8 mouse cellular contexts compared by ENCODE assay signal in the genomic region with DNA sequence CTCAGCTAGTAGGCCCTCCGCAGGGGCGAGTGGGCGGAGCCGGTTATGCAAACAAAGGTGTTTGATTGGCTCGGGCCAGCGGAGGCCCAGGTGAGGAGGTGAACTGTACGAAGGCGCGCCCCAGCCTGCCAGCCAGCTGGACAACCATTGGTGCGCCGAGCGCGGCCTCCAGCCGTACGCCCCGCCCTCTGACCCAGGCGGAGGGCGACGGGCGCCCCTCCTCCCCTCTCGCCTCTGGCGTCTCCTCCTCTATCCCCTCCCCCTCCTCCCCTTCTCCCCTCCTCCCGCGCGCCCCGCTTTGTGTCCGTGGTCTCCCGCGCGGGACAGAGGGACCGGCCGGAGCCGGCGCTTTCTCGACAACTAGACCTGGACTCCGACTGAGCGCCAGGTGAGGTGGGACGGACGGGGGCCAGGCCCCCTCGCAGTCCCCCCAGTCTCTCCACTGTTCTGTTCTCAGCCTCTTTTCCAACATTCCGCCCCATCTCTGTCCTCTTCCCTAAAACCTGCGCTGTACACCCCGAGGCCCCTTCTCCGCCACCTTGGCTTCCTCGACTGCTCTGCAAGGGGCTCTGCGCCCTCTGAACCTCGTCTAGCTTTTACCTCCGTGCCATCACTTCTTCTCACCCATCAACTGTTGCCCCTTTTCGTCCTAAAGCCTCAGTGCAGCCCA. TPM values are rescaled to one million over a fixed set of nuclear protein-coding genes. Genes with fewer than 3 reads are reported as not detected.
A peak's percentile ranks its signal among the peaks of the same experiment; 100 is the strongest.
DNase-seq lines count a peak whose midpoint lies in the region; ATAC-seq lines count a peak whose summit lies in the region.

No protein-coding gene starts in this region.

- H3K36me3 ChIP-seq in embryonic facial prominence, embryonic 12.5 days, result no peaks in the 10 kb centered on the region
- H3K36me3 ChIP-seq in heart, embryonic 12.5 days, result no peaks in the 10 kb centered on the region
- no peaks in the 10 kb centered on the region for H3K36me3 ChIP-seq in kidney, embryonic 15.5 days

- 21% methylated on average over 30 of the region's 49 CpGs for WGBS in embryonic facial prominence, embryonic 12.5 days
- 16% methylated on average over 37 of the region's 49 CpGs for WGBS in heart, embryonic 12.5 days
- WGBS in kidney, embryonic 15.5 days, result 19% methylated on average over 39 of the region's 49 CpGs

- DNase-seq in CD4-positive, CD25-positive, alpha-beta regulatory T cell, adult 2 months (ENCODE audit: low read depth, low spot score), result peak; percentile 85
- DNase-seq in adrenal gland, postnatal 25 days, result peak; percentile 78
- peak; percentile 84 for DNase-seq in lung, postnatal 36 days
- peak; percentile 88 for DNase-seq in retina, postnatal 1 day
- DNase-seq in urinary bladder, postnatal 10 days (ENCODE audit: low spot score), result peak; percentile 25

- ATAC-seq in embryonic facial prominence, embryonic 12.5 days (ENCODE audit: insufficient number of reproducible peaks, insufficient read depth, low FRiP score, low TSS enrichment), result peak; percentile 91
- ATAC-seq in heart, embryonic 12.5 days (ENCODE audit: insufficient number of reproducible peaks, low FRiP score), result peak; percentile 94
- ATAC-seq in kidney, embryonic 15.5 days (replicated peaks; ENCODE audit: low FRiP score), result peak; percentile 95

- no peaks in the 10 kb centered on the region for H3K9me3 ChIP-seq in embryonic facial prominence, embryonic 12.5 days
- no peaks in the 10 kb centered on the region for H3K9me3 ChIP-seq in heart, embryonic 12.5 days (replicated peaks)
- no peaks in the 10 kb centered on the region for H3K9me3 ChIP-seq in kidney, embryonic 15.5 days (replicated peaks)

- H3K4me1 ChIP-seq in embryonic facial prominence, embryonic 12.5 days, result 0 out of 2 replicates have a peak, but pooled peaks cover 7% of the 10 kb centered on the region
- peaks cover 12% of the 10 kb centered on the region; the same call in 1 of the 2 replicates for H3K4me1 ChIP-seq in heart, embryonic 12.5 days (replicated peaks)
- H3K4me1 ChIP-seq in kidney, embryonic 15.5 days, result 0 out of 2 replicates have a peak, but pooled peaks cover 6% of the 10 kb centered on the region

- peak overlapping the region; percentile 59 for H3K4me2 ChIP-seq in embryonic facial prominence, embryonic 12.5 days (replicated peaks)
- H3K4me2 ChIP-seq in heart, embryonic 12.5 days, result peak overlapping the region; percentile 79
- H3K4me2 ChIP-seq in kidney, embryonic 15.5 days, result peak overlapping the region; percentile 51

- peak overlapping the region; percentile 73 for H3K9ac ChIP-seq in embryonic facial prominence, embryonic 12.5 days
- peak overlapping the region; percentile 78 for H3K9ac ChIP-seq in heart, embryonic 12.5 days
- H3K9ac ChIP-seq in kidney, embryonic 15.5 days, result peak overlapping the region; percentile 55

- H3K27ac ChIP-seq in embryonic facial prominence, embryonic 12.5 days, result peak overlapping the region; percentile 91
- H3K27ac ChIP-seq in heart, embryonic 12.5 days (ENCODE audit: poor library complexity, severe bottlenecking), result peak overlapping the region; percentile 92
- peak overlapping the region; percentile 87 for H3K27ac ChIP-seq in kidney, embryonic 15.5 days

- 0 out of 2 replicates have a peak, but pooled peaks cover 6% of the 10 kb centered on the region for H3K27me3 ChIP-seq in embryonic facial prominence, embryonic 12.5 days
- no peaks in the 10 kb centered on the region for H3K27me3 ChIP-seq in heart, embryonic 12.5 days (replicated peaks)
- 0 out of 2 replicates have a peak, but pooled peaks cover 6% of the 10 kb centered on the region for H3K27me3 ChIP-seq in kidney, embryonic 15.5 days

- peak overlapping the region; percentile 56 for H3K4me3 ChIP-seq in embryonic facial prominence, embryonic 12.5 days
- H3K4me3 ChIP-seq in heart, embryonic 12.5 days, result peak overlapping the region; percentile 63
- H3K4me3 ChIP-seq in kidney, embryonic 15.5 days (replicated peaks), result peak overlapping the region; percentile 61

RNA-seq across cellular contexts. Expression of a gene that starts 9.6 kb away (rescaled TPM):
- 28.6 and 34.8 TPM in 2 replicates for total RNA-seq in adrenal gland, postnatal 25 days (2021)
- 13.4 and 14.2 TPM in 2 replicates for polyA plus RNA-seq in embryonic facial prominence, embryonic 12.5 days (2016; fragmentation: Nextera tagmentation; extraction: Ambion mirVana)
- 4.7 and 5.1 TPM in 2 replicates for polyA plus RNA-seq in heart, embryonic 12.5 days (2016; fragmentation: Nextera tagmentation; extraction: Ambion mirVana)
- 4.6 and 5.0 TPM in 2 replicates for polyA plus RNA-seq in kidney, embryonic 15.5 days (2015; fragmentation: Nextera tagmentation; extraction: Ambion mirVana)

RNA-seq across cellular contexts. Expression of a gene that starts 47.4 kb away (rescaled TPM):
- 0.58 TPM in 1 of 2 replicates, not detected in the other for total RNA-seq in adrenal gland, postnatal 25 days (2021)
- polyA plus RNA-seq in embryonic facial prominence, embryonic 12.5 days (2016; fragmentation: Nextera tagmentation; extraction: Ambion mirVana), result 2.7 and 3.4 TPM in 2 replicates
- polyA plus RNA-seq in heart, embryonic 12.5 days (2016; fragmentation: Nextera tagmentation; extraction: Ambion mirVana), result 0.43 and 0.59 TPM in 2 replicates
- polyA plus RNA-seq in kidney, embryonic 15.5 days (2015; fragmentation: Nextera tagmentation; extraction: Ambion mirVana), result 2.1 and 3.3 TPM in 2 replicates

Comparison
In these comparisons a context has a peak if more than half of its experiments do, and no peak if none do; other contexts are left out.
1. Peak in every context shown above with its lines: DNase-seq, ATAC-seq, H3K4me3 ChIP-seq and H3K27ac ChIP-seq.
2. DNase-seq: peak in every context shown above with its lines; median percentile 88 in retina, postnatal 1 day; 85 in CD4-positive, CD25-positive, alpha-beta regulatory T cell, adult 2 months; 84 in lung, postnatal 36 days; 78 in adrenal gland, postnatal 25 days; 25 in urinary bladder, postnatal 10 days.